Mouse (Mus musculus): Measurements from ENCODE around the gene Gramd1c. TPM values are rescaled to one million over a fixed set of nuclear protein-coding genes. Genes with fewer than 3 reads are reported as not detected.

Gramd1c gene
- total RNA-seq, 2 experiments from 2014 or later, result 4.6 to 5.1 TPM

DNA sequence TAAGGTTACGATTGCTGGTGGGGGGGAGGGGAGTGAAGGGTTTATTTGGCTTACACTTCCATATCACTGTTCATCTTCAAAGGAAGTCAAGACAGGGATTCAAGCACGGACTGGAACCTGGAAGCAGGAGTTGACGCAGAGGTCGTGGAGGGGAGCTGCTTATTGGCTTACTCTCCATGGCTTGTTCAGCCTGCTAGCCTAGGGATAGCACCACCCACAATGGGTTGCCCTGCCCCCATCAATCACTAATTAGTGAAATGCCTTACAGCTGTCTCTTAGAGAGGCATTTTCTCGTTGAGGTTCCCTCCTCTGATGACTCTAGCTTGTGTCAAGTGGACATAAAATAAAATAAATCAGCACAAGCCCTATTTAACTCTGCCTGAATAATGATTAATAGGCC lies 52.1 kb downstream of the Gramd1c start:
- no peak for DNase-seq (ENCODE audit: low spot score in 2 of 2)
- Histone ChIP-seq H3K27ac (no peak overlapping the region), H3K4me3 (no peak overlapping the region)
- TF ChIP-seq CTCF (conservative IDR thresholded peaks at IDR 0.05), result no peak

DNA sequence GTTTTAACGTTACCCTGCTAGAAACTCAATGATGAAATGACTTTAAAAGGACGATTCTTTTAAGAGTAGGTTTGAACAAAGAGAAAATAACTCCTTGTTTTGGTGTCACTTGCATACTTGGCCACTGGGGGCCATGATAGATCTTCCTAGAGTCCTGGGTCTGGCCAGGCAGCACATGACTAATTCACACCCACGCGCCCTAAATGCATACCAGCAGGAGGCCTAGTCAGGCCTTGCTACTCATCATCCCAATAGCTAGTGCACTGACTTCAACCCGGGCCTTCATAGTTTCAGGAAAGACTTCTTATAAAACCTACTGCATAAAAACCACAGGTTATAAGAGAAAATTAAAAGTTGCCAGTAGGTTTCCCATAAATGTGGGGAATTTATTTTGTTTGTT lies 61.1 kb downstream of the Gramd1c start:
- no peak overlapping the region for H3K4me3 ChIP-seq
- peak; percentile 30 for TF ChIP-seq CTCF (conservative IDR thresholded peaks at IDR 0.05)
- H3K27ac ChIP-seq, result no peak overlapping the region
- no peak for DNase-seq (ENCODE audit: low spot score in 2 of 2)

GRCm38 (mm10) chr16:43999541-43999940 lies 63.6 kb downstream of the Gramd1c start:
- no peak for TF ChIP-seq CTCF (conservative IDR thresholded peaks at IDR 0.05)

GRCm38 (mm10) chr16:43999111-43999510 lies 64.0 kb downstream of the Gramd1c start:
- TF ChIP-seq CTCF (conservative IDR thresholded peaks at IDR 0.05), result no peak
- Histone ChIP-seq H3K27ac (no peak overlapping the region), H3K4me3 (no peak overlapping the region)
- DNase-seq (ENCODE audit: low spot score in 2 of 2), result no peak

More at GRCm38 (mm10) chr16:43999541-43999940, 63.6 kb downstream of the Gramd1c start:
- DNase-seq (ENCODE audit: low spot score in 2 of 2), result no peak
- Histone ChIP-seq H3K4me3 (no peak overlapping the region), H3K27ac (no peak overlapping the region)

DNA sequence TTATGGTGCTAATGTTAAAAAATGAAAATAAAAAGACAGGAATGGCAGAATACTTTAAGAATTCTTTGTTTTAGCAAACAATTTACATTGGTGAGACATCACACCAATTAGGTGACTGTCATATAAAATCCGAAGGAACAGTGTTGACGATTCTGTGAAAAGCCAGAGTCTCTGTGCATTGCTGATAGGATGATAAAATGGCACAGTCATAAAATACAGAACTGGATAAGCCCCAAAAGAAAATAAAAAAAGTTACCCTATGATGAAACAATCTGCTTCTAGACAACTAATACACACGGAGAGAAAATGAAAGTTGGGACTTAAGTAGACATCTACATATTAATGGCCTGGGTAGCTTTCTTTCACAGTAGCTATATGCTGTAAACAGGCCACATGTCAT lies 68.5 kb downstream of the Gramd1c start:
- no peak overlapping the region for H3K4me3 ChIP-seq
- no peak for TF ChIP-seq CTCF (conservative IDR thresholded peaks at IDR 0.05)
- DNase-seq (ENCODE audit: low spot score in 2 of 2), result no peak
- no peak overlapping the region for H3K27ac ChIP-seq

- Histone ChIP-seq H3K27ac (no peak overlapping the region), H3K4me3 (no peak overlapping the region)
- no peak for DNase-seq (ENCODE audit: low spot score in 2 of 2)
- TF ChIP-seq CTCF (conservative IDR thresholded peaks at IDR 0.05), result no peak
Observed at GRCm38 (mm10) chr16:43986299-43986698, 76.8 kb downstream of the Gramd1c start.

- DNase-seq (ENCODE audit: low spot score in 2 of 2), result no peak
Observed at GRCm38 (mm10) chr16:43980110-43980609, 83.0 kb downstream of the Gramd1c start.

GRCm38 (mm10) chr16:43979328-43980109 lies 83.6 kb downstream of the Gramd1c start, which contains the start of gene Zdhhc23:
Gene Zdhhc23, minus strand, starts transcription at chr16:43979791.
- H3K4me3 ChIP-seq, result peak within 1 kb of the TSS; percentile 78
- TF ChIP-seq CTCF (conservative IDR thresholded peaks at IDR 0.05), result no peak
- peak within 1 kb of the TSS; percentile 94 for H3K27ac ChIP-seq
- no peak for DNase-seq (ENCODE audit: low spot score in 2 of 2)

More at GRCm38 (mm10) chr16:43980110-43980609, 83.0 kb downstream of the Gramd1c start:
- Histone ChIP-seq H3K27ac (peak overlapping the region; percentile 75), H3K4me3 (peak overlapping the region; percentile 62)
- no peak for TF ChIP-seq CTCF (conservative IDR thresholded peaks at IDR 0.05)

DNA sequence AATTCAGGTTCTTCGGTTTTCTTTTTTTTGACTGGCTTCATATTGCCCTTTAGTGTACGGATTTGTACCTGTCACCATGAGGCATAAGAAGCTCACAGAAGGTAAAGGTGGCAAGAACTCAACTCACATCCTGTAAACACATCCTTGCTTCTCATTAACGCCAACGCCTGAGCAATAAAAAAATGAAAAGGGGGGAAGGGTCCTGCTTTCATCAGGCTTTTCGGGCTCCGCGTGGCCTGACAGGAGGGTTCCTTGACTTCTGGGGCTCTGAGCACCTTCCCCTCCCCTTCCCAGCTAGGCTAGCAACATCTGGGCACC lies 84.2 kb downstream of the Gramd1c start:
- TF ChIP-seq CTCF (conservative IDR thresholded peaks at IDR 0.05), result no peak
- Histone ChIP-seq H3K27ac (peak overlapping the region; percentile 94), H3K4me3 (peak overlapping the region; percentile 78)
- DNase-seq (ENCODE audit: low spot score in 2 of 2), result no peak

GRCm38 (mm10) chr16:43973606-43974220 lies 89.4 kb downstream of the Gramd1c start:
- TF ChIP-seq CTCF (conservative IDR thresholded peaks at IDR 0.05), result no peak
- peak overlapping the region; percentile 53 for H3K27ac ChIP-seq
- H3K4me3 ChIP-seq, result no peak overlapping the region
- no peak for DNase-seq (ENCODE audit: low spot score in 2 of 2)

- TF ChIP-seq CTCF (conservative IDR thresholded peaks at IDR 0.05), result no peak
- no peak for DNase-seq (ENCODE audit: low spot score in 2 of 2)
- no peak overlapping the region for H3K4me3 ChIP-seq
- peak overlapping the region; percentile 53 for H3K27ac ChIP-seq
Observed at GRCm38 (mm10) chr16:43973147-43973546, 90.0 kb downstream of the Gramd1c start.

DNA sequence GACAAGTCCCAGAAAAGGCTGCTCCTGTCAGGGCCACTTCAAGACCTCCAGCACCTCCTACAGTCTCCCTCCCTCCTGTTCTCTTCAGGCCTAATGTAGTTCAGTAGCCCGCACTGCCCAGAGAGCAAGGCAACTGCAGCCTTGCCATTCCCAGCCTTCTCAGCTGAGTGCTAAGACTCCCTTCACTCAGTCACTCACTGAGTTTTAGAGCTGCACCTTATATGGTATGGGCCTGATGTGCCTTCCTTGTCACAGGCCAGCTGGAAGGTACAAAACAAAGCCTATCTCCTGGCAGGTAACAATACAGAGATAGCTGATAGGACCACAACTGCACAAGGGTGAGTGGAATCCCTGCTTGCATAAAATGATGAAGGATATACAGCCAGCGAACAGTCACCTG lies 90.8 kb downstream of the Gramd1c start:
- no peak for TF ChIP-seq CTCF (conservative IDR thresholded peaks at IDR 0.05)
- H3K4me3 ChIP-seq, result peak overlapping the region; percentile 8; the same call in 1 of the 2 replicates
- DNase-seq (ENCODE audit: low spot score in 2 of 2), result no peak

DNA sequence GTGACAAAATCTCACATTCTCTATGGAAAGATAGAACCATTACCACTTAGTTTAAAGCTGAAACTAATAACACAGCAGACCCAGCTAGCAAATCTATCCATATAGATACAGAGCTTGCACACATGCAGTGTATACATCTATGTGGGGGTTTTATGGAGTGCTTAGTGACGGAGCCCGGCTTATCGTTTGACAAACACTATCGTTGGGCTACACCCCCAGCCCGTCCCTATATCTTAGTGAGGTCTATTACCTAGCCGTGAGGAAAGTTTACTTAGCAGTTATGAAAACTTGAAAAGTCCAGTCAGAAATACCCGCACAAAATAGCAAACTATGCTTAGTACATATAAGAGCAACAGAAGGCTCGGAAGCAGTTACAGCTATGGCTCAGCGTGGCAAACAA lies 91.4 kb downstream of the Gramd1c start:
- 0 out of 2 replicates have a peak overlapping the region, but pooled peaks have one; percentile 14 for H3K27ac ChIP-seq
- TF ChIP-seq CTCF (conservative IDR thresholded peaks at IDR 0.05), result no peak
- H3K4me3 ChIP-seq, result no peak overlapping the region; the same call in 1 of the 2 replicates
- DNase-seq (ENCODE audit: low spot score in 2 of 2), result no peak

More for the DNA sequence above, 90.8 kb downstream of the Gramd1c start:
- H3K27ac ChIP-seq, result peak overlapping the region; percentile 11; the same call in 1 of the 2 replicates

Data from layer of hippocampus, adult 2 months (tissue).